Mouse (Mus musculus): ENCODE results near the gene N4bp1. TPM values are rescaled to one million over a fixed set of nuclear protein-coding genes. Genes with fewer than 3 reads are reported as not detected.

Gene N4bp1
- polyA plus RNA-seq, 1 experiment from 2014 or later: 12.7 TPM

- no peak for ATAC-seq (ENCODE audit: low read depth)
- 0 out of 2 replicates have a peak, but pooled peaks cover 3% of the 10 kb centered on the region for H3K36me3 ChIP-seq (ENCODE audit: control insufficient read depth, insufficient read depth, low read length)
- H3K27ac ChIP-seq (ENCODE audit: low read depth, low read length): peak overlapping the region; percentile 86
- 2% methylated on average over 16 of the region's 16 CpGs for WGBS
- H3K9me3 ChIP-seq (ENCODE audit: control insufficient read depth, low read length): no peaks in the 10 kb centered on the region
- no peaks in the 10 kb centered on the region for H3K27me3 ChIP-seq (ENCODE audit: control insufficient read depth, insufficient read depth, low read length)
- H3K4me3 ChIP-seq (ENCODE audit: low read depth, low read length): peak overlapping the region; percentile 90
- H3K9ac ChIP-seq (replicated peaks; ENCODE audit: low read depth, low read length): peak overlapping the region; percentile 91
- H3K4me2 ChIP-seq (ENCODE audit: low read depth, low read length): peak overlapping the region; percentile 95
- peaks cover 20% of the 10 kb centered on the region for H3K4me1 ChIP-seq (ENCODE audit: control insufficient read depth, insufficient read depth, low read length)
Measured at GRCm38 (mm10) chr8:86884067-86884466, 991 bp downstream of the N4bp1 start.

GRCm38 (mm10) chr8:86882568-86883478 lies 2.2 kb downstream of the N4bp1 start:
- Histone ChIP-seq H3K27ac (ENCODE audit: low read depth, low read length) (no peak overlapping the region), H3K36me3 (ENCODE audit: control insufficient read depth, insufficient read depth, low read length) (0 out of 2 replicates have a peak, but pooled peaks cover 3% of the 10 kb centered on the region), H3K4me2 (ENCODE audit: low read depth, low read length) (peak overlapping the region; percentile 95), H3K4me1 (ENCODE audit: control insufficient read depth, insufficient read depth, low read length) (peaks cover 20% of the 10 kb centered on the region), H3K4me3 (ENCODE audit: low read depth, low read length) (peak overlapping the region; percentile 90; the same call in 1 of the 2 replicates), H3K9me3 (ENCODE audit: control insufficient read depth, low read length) (no peaks in the 10 kb centered on the region), H3K9ac (replicated peaks; ENCODE audit: low read depth, low read length) (0 out of 2 replicates have a peak overlapping the region, but pooled peaks have one; percentile 7), H3K27me3 (ENCODE audit: control insufficient read depth, insufficient read depth, low read length) (no peaks in the 10 kb centered on the region)
- no peak for ATAC-seq (ENCODE audit: low read depth)
- WGBS: 76% methylated on average over 11 of the region's 11 CpGs

DNA sequence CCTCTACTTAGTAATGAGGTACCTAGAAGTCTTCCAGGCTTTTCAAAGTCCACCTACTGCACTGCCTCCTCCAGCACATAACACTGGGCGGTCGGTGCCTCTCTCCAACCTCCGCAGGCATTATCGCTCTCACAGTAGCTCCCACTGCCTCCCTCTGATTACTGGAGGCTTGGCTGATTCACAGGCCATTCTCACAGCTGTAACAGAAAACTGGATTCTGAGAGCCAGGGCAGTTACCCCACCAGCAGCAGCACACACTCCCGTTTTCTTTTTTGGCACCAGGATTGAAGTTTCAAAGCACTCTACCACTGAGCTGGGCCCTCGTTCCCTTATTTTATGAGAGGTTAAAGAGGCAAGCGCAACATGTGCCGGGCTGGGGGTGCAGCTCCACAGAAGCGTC lies 3.1 kb downstream of the N4bp1 start:
- H3K9me3 ChIP-seq (ENCODE audit: control insufficient read depth, low read length): no peaks in the 10 kb centered on the region
- H3K27ac ChIP-seq (ENCODE audit: low read depth, low read length): no peak overlapping the region
- H3K9ac ChIP-seq (replicated peaks; ENCODE audit: low read depth, low read length): no peak overlapping the region
- H3K27me3 ChIP-seq (ENCODE audit: control insufficient read depth, insufficient read depth, low read length): no peaks in the 10 kb centered on the region
- no peak overlapping the region for H3K4me2 ChIP-seq (ENCODE audit: low read depth, low read length)
- H3K36me3 ChIP-seq (ENCODE audit: control insufficient read depth, insufficient read depth, low read length): 0 out of 2 replicates have a peak, but pooled peaks cover 3% of the 10 kb centered on the region
- 77% methylated on average over 9 of the region's 9 CpGs for WGBS
- no peak for ATAC-seq (ENCODE audit: low read depth)
- no peak overlapping the region for H3K4me3 ChIP-seq (ENCODE audit: low read depth, low read length)
- peaks cover 20% of the 10 kb centered on the region for H3K4me1 ChIP-seq (ENCODE audit: control insufficient read depth, insufficient read depth, low read length)

GRCm38 (mm10) chr8:86881068-86881609 lies 3.9 kb downstream of the N4bp1 start:
- Histone ChIP-seq H3K9me3 (ENCODE audit: control insufficient read depth, low read length) (no peaks in the 10 kb centered on the region), H3K27ac (ENCODE audit: low read depth, low read length) (no peak overlapping the region), H3K4me2 (ENCODE audit: low read depth, low read length) (no peak overlapping the region), H3K4me1 (ENCODE audit: control insufficient read depth, insufficient read depth, low read length) (peaks cover 20% of the 10 kb centered on the region), H3K27me3 (ENCODE audit: control insufficient read depth, insufficient read depth, low read length) (no peaks in the 10 kb centered on the region), H3K4me3 (ENCODE audit: low read depth, low read length) (no peak overlapping the region), H3K36me3 (ENCODE audit: control insufficient read depth, insufficient read depth, low read length) (0 out of 2 replicates have a peak, but pooled peaks cover 3% of the 10 kb centered on the region), H3K9ac (replicated peaks; ENCODE audit: low read depth, low read length) (no peak overlapping the region)
- no peak for ATAC-seq (ENCODE audit: low read depth)
- 89% methylated on average over 11 of the region's 11 CpGs for WGBS

GRCm38 (mm10) chr8:86876831-86877230 lies 8.2 kb downstream of the N4bp1 start:
- Histone ChIP-seq H3K4me2 (ENCODE audit: low read depth, low read length) (no peak overlapping the region), H3K36me3 (ENCODE audit: control insufficient read depth, insufficient read depth, low read length) (0 out of 2 replicates have a peak, but pooled peaks cover 3% of the 10 kb centered on the region), H3K27ac (ENCODE audit: low read depth, low read length) (no peak overlapping the region), H3K9me3 (ENCODE audit: control insufficient read depth, low read length) (no peaks in the 10 kb centered on the region), H3K27me3 (ENCODE audit: control insufficient read depth, insufficient read depth, low read length) (no peaks in the 10 kb centered on the region), H3K4me3 (ENCODE audit: low read depth, low read length) (no peak overlapping the region), H3K4me1 (ENCODE audit: control insufficient read depth, insufficient read depth, low read length) (0 out of 2 replicates have a peak, but pooled peaks cover 2% of the 10 kb centered on the region), H3K9ac (replicated peaks; ENCODE audit: low read depth, low read length) (no peak overlapping the region)
- no peak for ATAC-seq (ENCODE audit: low read depth)
- 94% methylated on average over 2 of the region's 2 CpGs for WGBS

DNA sequence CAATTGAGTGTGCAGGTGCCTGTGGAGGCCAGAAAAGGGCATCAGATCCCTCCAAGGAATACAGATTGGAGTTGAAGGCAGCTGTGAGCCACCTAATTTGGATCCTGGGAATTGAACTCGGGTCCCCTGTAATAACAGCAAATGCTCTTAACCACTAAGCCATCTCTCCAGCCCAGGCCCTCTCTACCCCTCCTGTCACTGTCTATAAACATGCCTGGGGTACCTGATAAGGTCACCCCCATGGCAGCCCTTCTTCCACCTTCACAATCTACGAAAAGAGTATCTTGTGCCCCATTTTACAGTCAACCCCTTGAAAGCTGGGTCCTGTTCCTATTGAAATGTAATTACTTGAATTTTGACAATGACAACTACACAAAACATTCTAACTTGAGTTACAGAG lies 11.0 kb downstream of the N4bp1 start:
- H3K9ac ChIP-seq (replicated peaks; ENCODE audit: low read depth, low read length): no peak overlapping the region
- 0 out of 2 replicates have a peak, but pooled peaks cover 2% of the 10 kb centered on the region for H3K4me1 ChIP-seq (ENCODE audit: control insufficient read depth, insufficient read depth, low read length)
- H3K27ac ChIP-seq (ENCODE audit: low read depth, low read length): no peak overlapping the region
- H3K27me3 ChIP-seq (ENCODE audit: control insufficient read depth, insufficient read depth, low read length): no peaks in the 10 kb centered on the region
- no peaks in the 10 kb centered on the region for H3K9me3 ChIP-seq (ENCODE audit: control insufficient read depth, low read length)
- WGBS: 84% methylated on average over 2 of the region's 2 CpGs
- no peak overlapping the region for H3K4me2 ChIP-seq (ENCODE audit: low read depth, low read length)
- H3K36me3 ChIP-seq (ENCODE audit: control insufficient read depth, insufficient read depth, low read length): no peaks in the 10 kb centered on the region
- ATAC-seq (ENCODE audit: low read depth): no peak
- no peak overlapping the region for H3K4me3 ChIP-seq (ENCODE audit: low read depth, low read length)

- peak; percentile 46; the same call in 1 of the 2 replicates for ATAC-seq (ENCODE audit: low read depth)
- Histone ChIP-seq H3K9ac (replicated peaks; ENCODE audit: low read depth, low read length) (no peak overlapping the region), H3K9me3 (ENCODE audit: control insufficient read depth, low read length) (no peaks in the 10 kb centered on the region), H3K4me1 (ENCODE audit: control insufficient read depth, insufficient read depth, low read length) (0 out of 2 replicates have a peak, but pooled peaks cover 2% of the 10 kb centered on the region), H3K4me2 (ENCODE audit: low read depth, low read length) (no peak overlapping the region), H3K27me3 (ENCODE audit: control insufficient read depth, insufficient read depth, low read length) (no peaks in the 10 kb centered on the region), H3K36me3 (ENCODE audit: control insufficient read depth, insufficient read depth, low read length) (no peaks in the 10 kb centered on the region), H3K27ac (ENCODE audit: low read depth, low read length) (no peak overlapping the region), H3K4me3 (ENCODE audit: low read depth, low read length) (no peak overlapping the region)
- 61% methylated on average over 2 of the region's 2 CpGs for WGBS
Measured at GRCm38 (mm10) chr8:86873151-86873550, 11.9 kb downstream of the N4bp1 start.

DNA sequence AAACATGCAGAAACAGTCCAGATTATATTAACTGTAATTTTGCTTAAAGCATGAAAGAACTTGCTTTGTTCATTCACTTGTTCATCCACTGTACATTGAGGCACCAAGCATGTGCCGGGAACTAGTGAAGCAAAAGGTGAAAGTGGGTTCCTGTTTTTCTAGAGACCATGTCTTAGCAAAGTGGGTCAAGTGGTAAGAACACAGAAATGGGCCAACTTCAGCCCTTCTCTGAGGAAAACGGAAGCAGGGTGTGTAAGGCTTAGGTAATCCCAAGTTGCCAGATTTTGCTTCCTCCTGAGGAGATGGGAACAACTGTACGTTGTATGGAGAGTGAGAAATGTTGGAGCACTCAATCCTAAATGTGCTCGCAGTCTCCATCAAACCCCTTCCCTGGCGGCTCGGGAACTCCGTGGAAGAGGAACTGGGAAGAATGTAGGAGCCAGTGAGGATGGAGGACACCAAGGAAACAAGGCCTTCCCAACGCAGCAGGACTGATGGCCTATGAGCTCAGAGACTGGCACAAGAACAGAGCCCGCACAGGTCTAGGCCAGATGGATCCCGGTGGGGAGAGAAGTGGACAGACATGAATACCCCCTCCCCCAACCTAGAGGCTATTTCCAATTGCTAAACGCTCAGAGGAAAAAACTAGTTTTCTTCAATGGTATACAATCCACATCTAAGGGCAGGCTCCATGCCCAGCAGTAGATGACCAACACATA lies 12.8 kb downstream of the N4bp1 start:
- Histone ChIP-seq H3K4me1 (ENCODE audit: control insufficient read depth, insufficient read depth, low read length) (0 out of 2 replicates have a peak, but pooled peaks cover 2% of the 10 kb centered on the region), H3K36me3 (ENCODE audit: control insufficient read depth, insufficient read depth, low read length) (no peaks in the 10 kb centered on the region), H3K4me3 (ENCODE audit: low read depth, low read length) (no peak overlapping the region), H3K9me3 (ENCODE audit: control insufficient read depth, low read length) (no peaks in the 10 kb centered on the region), H3K4me2 (ENCODE audit: low read depth, low read length) (no peak overlapping the region), H3K9ac (replicated peaks; ENCODE audit: low read depth, low read length) (no peak overlapping the region), H3K27me3 (ENCODE audit: control insufficient read depth, insufficient read depth, low read length) (no peaks in the 10 kb centered on the region), H3K27ac (ENCODE audit: low read depth, low read length) (no peak overlapping the region)
- WGBS: 97% methylated on average over 11 of the region's 11 CpGs
- ATAC-seq (ENCODE audit: low read depth): no peak

All from neural tube, embryonic 14.5 days (tissue).